Mouse (Mus musculus): ENCODE measurements around the gene Fam98b. TPM values are rescaled to one million over a fixed set of nuclear protein-coding genes. Genes with fewer than 3 reads are reported as not detected.

The Fam98b gene
- polyA plus RNA-seq, 2 experiments, result 10.4 to 36.5 TPM

- Histone ChIP-seq H3K9ac (ENCODE audit: low read depth, low read length, severe bottlenecking) (no peak overlapping the region), H3K4me1 (ENCODE audit: control insufficient read depth, insufficient read depth, low read length) (no peaks in the 10 kb centered on the region), H3K36me3 (ENCODE audit: control insufficient read depth, insufficient read depth, low read length) (no peaks in the 10 kb centered on the region), H3K27me3 (ENCODE audit: control insufficient read depth, insufficient read depth, low read length) (no peaks in the 10 kb centered on the region), H3K9me3 (ENCODE audit: control insufficient read depth, low read length) (no peaks in the 10 kb centered on the region), H3K4me3 (replicated peaks; ENCODE audit: low read length) (no peak overlapping the region), H3K27ac (replicated peaks; ENCODE audit: low read depth, low read length) (no peak overlapping the region), H3K4me2 (replicated peaks; ENCODE audit: low read depth, low read length, severe bottlenecking) (no peak overlapping the region)
- WGBS, result 82% methylated on average over 16 of the region's 16 CpGs
- TF ChIP-seq POLR2A (IDR thresholded peaks at IDR 0.05; ENCODE audit: borderline replicate concordance, extremely low read depth, insufficient read depth, insufficient read length), result no peak
- DNase-seq (ENCODE audit: low spot score) (no peak), ATAC-seq (ENCODE audit: low FRiP score, low read depth) (no peak)
These were observed 50.3 kb downstream of the Fam98b start for GRCm38 (mm10) chr2:117299596-117300448.

- 81% methylated on average over 12 of the region's 12 CpGs for WGBS
- ATAC-seq (ENCODE audit: low FRiP score, low read depth), result no peak
These were observed 54.1 kb downstream of the Fam98b start for GRCm38 (mm10) chr2:117303391-117304350.

GRCm38 (mm10) chr2:117304941-117305340, 55.4 kb downstream of the Fam98b start:
- ATAC-seq (ENCODE audit: low FRiP score, low read depth), result no peak
- no peak for TF ChIP-seq POLR2A (IDR thresholded peaks at IDR 0.05; ENCODE audit: borderline replicate concordance, extremely low read depth, insufficient read depth, insufficient read length)

More at GRCm38 (mm10) chr2:117303391-117304350, 54.1 kb downstream of the Fam98b start:
- Histone ChIP-seq H3K36me3 (ENCODE audit: control insufficient read depth, insufficient read depth, low read length) (no peaks in the 10 kb centered on the region), H3K4me1 (ENCODE audit: control insufficient read depth, insufficient read depth, low read length) (no peaks in the 10 kb centered on the region), H3K4me3 (replicated peaks; ENCODE audit: low read length) (no peak overlapping the region), H3K27me3 (ENCODE audit: control insufficient read depth, insufficient read depth, low read length) (no peaks in the 10 kb centered on the region), H3K9me3 (ENCODE audit: control insufficient read depth, low read length) (no peaks in the 10 kb centered on the region), H3K27ac (replicated peaks; ENCODE audit: low read depth, low read length) (no peak overlapping the region), H3K9ac (ENCODE audit: low read depth, low read length, severe bottlenecking) (no peak overlapping the region), H3K4me2 (replicated peaks; ENCODE audit: low read depth, low read length, severe bottlenecking) (no peak overlapping the region)
- no peak for TF ChIP-seq POLR2A (IDR thresholded peaks at IDR 0.05; ENCODE audit: borderline replicate concordance, extremely low read depth, insufficient read depth, insufficient read length)
- DNase-seq (ENCODE audit: low spot score), result no peak

GRCm38 (mm10) chr2:117307959-117308358, 58.4 kb downstream of the Fam98b start:
- 81% methylated on average over 3 of the region's 3 CpGs for WGBS
- TF ChIP-seq POLR2A (IDR thresholded peaks at IDR 0.05; ENCODE audit: borderline replicate concordance, extremely low read depth, insufficient read depth, insufficient read length), result no peak

More at GRCm38 (mm10) chr2:117304941-117305340, 55.4 kb downstream of the Fam98b start:
- Histone ChIP-seq H3K9me3 (ENCODE audit: control insufficient read depth, low read length) (no peaks in the 10 kb centered on the region), H3K27ac (replicated peaks; ENCODE audit: low read depth, low read length) (no peak overlapping the region), H3K4me3 (replicated peaks; ENCODE audit: low read length) (no peak overlapping the region), H3K9ac (ENCODE audit: low read depth, low read length, severe bottlenecking) (no peak overlapping the region), H3K4me1 (ENCODE audit: control insufficient read depth, insufficient read depth, low read length) (no peaks in the 10 kb centered on the region), H3K36me3 (ENCODE audit: control insufficient read depth, insufficient read depth, low read length) (no peaks in the 10 kb centered on the region), H3K4me2 (replicated peaks; ENCODE audit: low read depth, low read length, severe bottlenecking) (no peak overlapping the region), H3K27me3 (ENCODE audit: control insufficient read depth, insufficient read depth, low read length) (no peaks in the 10 kb centered on the region)
- no peak for DNase-seq (ENCODE audit: low spot score)
- WGBS, result 77% methylated on average over 5 of the region's 5 CpGs

GRCm38 (mm10) chr2:117309046-117309445, 59.5 kb downstream of the Fam98b start:
- H3K4me3 ChIP-seq (replicated peaks; ENCODE audit: low read length), result no peak overlapping the region
- no peaks in the 10 kb centered on the region for H3K9me3 ChIP-seq (ENCODE audit: control insufficient read depth, low read length)
- no peak for ATAC-seq (ENCODE audit: low FRiP score, low read depth)
- WGBS, result 91% methylated on average over 2 of the region's 2 CpGs
- H3K9ac ChIP-seq (ENCODE audit: low read depth, low read length, severe bottlenecking), result no peak overlapping the region
- H3K27me3 ChIP-seq (ENCODE audit: control insufficient read depth, insufficient read depth, low read length), result no peaks in the 10 kb centered on the region
- H3K27ac ChIP-seq (replicated peaks; ENCODE audit: low read depth, low read length), result no peak overlapping the region
- H3K4me2 ChIP-seq (replicated peaks; ENCODE audit: low read depth, low read length, severe bottlenecking), result no peak overlapping the region
- no peak for TF ChIP-seq POLR2A (IDR thresholded peaks at IDR 0.05; ENCODE audit: borderline replicate concordance, extremely low read depth, insufficient read depth, insufficient read length)
- no peaks in the 10 kb centered on the region for H3K36me3 ChIP-seq (ENCODE audit: control insufficient read depth, insufficient read depth, low read length)
- H3K4me1 ChIP-seq (ENCODE audit: control insufficient read depth, insufficient read depth, low read length), result no peaks in the 10 kb centered on the region
- DNase-seq (ENCODE audit: low spot score), result no peak

More at GRCm38 (mm10) chr2:117307959-117308358, 58.4 kb downstream of the Fam98b start:
- H3K4me3 ChIP-seq (replicated peaks; ENCODE audit: low read length), result no peak overlapping the region
- no peak overlapping the region for H3K4me2 ChIP-seq (replicated peaks; ENCODE audit: low read depth, low read length, severe bottlenecking)
- no peak overlapping the region for H3K9ac ChIP-seq (ENCODE audit: low read depth, low read length, severe bottlenecking)
- DNase-seq (ENCODE audit: low spot score) (no peak), ATAC-seq (ENCODE audit: low FRiP score, low read depth) (no peak)
- no peaks in the 10 kb centered on the region for H3K9me3 ChIP-seq (ENCODE audit: control insufficient read depth, low read length)
- H3K27me3 ChIP-seq (ENCODE audit: control insufficient read depth, insufficient read depth, low read length), result no peaks in the 10 kb centered on the region
- H3K27ac ChIP-seq (replicated peaks; ENCODE audit: low read depth, low read length), result no peak overlapping the region
- H3K36me3 ChIP-seq (ENCODE audit: control insufficient read depth, insufficient read depth, low read length), result no peaks in the 10 kb centered on the region
- no peaks in the 10 kb centered on the region for H3K4me1 ChIP-seq (ENCODE audit: control insufficient read depth, insufficient read depth, low read length)
